Mouse (Mus musculus): ENCODE measurements at regions not wholly inside any gene's neighbourhood (a gene's known extent, or its start where the extent isn't known, plus 50 kb on each side); places are given as distances from the start of the nearest gene placed in this dataset.
A peak's percentile ranks its signal among the peaks of the same experiment; 100 is the strongest.

DNA sequence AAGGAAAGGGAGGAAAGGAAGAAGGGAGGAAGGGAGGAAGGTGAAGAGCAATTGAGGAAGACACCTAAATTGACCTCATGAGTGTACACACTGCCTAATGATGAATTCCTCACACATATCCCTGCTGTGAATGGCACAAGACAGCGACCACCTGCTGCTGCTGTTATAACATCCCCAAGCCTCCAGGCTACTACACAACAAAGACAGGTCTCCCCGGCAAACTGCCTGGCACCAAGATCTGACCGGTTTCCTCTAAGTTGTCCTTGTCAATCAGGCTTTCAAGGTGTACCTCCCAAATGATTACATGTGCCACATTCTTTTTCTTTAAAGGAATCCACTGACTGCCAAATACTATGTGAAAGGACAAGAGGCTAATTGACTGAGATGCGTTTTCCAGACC, 198.7 kb downstream of the Rybp start:
- Histone ChIP-seq H3K4me3 (no peak overlapping the region), H3K27ac (no peak overlapping the region)
- intact Hi-C loops (cut with DNase I), result no loop called here
- no peak for TF ChIP-seq CTCF (IDR thresholded peaks at IDR 0.05)
- no peak for DNase-seq (ENCODE audit: extremely low spot score in 1 of 2, low spot score in 2 of 2)

DNA sequence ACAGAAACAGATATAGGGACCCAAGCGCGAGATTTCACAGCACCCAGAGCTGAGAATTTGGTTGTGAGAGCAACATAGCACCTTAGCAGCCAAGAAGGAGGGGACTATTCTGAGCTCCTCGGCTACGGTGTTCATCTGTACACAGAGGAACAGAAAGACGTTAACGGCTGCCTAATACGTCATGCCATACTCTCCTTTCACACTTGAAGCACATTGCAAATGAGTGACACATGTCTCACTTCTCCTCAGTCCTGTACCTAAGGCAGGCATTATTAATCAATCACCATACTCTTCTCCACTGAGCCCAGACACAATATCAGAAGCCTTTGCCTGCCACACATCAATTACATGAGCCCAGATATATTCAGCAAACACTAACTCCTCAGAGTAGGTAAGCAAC, 200.5 kb downstream of the Rybp start:
- no peak overlapping the region for H3K27ac ChIP-seq
- TF ChIP-seq CTCF (IDR thresholded peaks at IDR 0.05), result no peak
- H3K4me3 ChIP-seq, result no peak overlapping the region
- intact Hi-C loops (cut with DNase I), result no loop called here
- DNase-seq (ENCODE audit: extremely low spot score in 1 of 2, low spot score in 2 of 2), result no peak

DNA sequence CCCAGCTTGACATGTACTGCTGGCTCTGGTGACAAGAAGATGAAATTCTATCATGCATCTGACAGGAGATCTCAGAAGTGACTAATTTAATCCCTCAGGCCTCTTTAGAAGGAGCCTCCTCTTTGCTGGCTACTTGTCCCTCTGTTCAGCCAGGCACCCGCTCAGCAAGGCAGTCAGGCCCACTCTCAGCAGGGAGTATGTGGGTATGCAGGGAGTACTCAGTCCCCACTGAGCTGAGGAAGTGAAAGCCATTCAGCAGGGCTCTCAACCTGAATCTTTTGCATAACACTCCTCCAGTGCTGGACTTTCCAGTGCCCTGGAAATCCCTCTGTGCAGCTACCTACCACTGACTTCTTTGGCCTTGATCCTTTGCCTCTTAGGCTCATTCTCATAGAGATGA, 201.3 kb downstream of the Rybp start:
- Histone ChIP-seq H3K27ac (no peak overlapping the region), H3K4me3 (no peak overlapping the region)
- DNase-seq (ENCODE audit: extremely low spot score in 1 of 2, low spot score in 2 of 2), result no peak
- TF ChIP-seq CTCF (IDR thresholded peaks at IDR 0.05), result no peak
- intact Hi-C loops (cut with DNase I), result no loop called here

DNA sequence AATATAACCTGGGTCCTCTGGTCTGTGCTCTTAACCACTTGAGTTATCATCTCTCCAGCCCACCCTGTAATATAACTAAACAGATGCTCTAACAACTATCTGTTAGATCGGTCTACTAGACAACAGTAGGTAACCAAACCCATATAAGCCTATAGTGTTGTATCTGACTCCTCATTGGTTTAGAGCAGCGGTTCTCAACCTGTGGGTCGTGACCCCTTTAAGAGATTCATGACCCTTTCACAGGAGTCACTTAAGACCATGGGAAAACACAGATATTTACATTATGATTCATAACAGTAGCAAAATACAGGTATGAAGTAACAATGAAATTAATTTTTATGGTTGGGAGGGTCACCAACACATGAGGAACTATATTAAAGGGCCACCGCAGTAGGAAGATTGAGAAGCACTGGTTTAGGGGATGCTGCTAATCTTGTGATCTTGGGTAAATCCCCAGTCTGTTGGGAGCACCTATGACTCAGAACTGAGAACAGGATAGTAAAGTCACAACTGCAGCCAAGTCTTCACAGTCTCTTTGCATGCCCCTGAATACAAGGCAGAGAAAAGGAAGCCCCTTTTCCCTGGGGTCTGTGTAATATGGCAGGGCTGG, 203.3 kb downstream of the Rybp start:
- Histone ChIP-seq H3K4me3 (no peak overlapping the region), H3K27ac (no peak overlapping the region)
- intact Hi-C loops (cut with DNase I), result no loop called here
- DNase-seq (ENCODE audit: extremely low spot score in 1 of 2, low spot score in 2 of 2), result no peak
- TF ChIP-seq CTCF (IDR thresholded peaks at IDR 0.05), result no peak

DNA sequence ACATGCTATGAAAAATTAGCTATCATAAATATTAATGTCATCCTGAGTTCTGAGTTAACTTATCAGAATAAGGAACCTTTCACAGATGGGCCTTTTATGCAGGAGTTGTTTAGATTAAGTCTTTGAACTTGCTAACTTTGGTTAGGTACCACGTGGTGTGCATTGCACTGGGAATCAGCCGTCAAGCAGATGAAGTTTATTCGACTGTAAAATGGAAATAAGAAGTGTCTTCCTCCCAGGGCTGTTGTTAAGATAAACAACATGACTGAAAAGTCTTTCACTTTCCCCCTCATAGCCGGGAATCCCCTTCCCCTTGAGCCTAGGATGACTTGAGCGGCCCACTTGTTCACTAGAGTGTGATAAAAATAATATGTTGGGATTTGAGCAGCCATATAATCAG, 204.2 kb downstream of the Rybp start:
- Histone ChIP-seq H3K27ac (no peak overlapping the region), H3K4me3 (no peak overlapping the region)
- intact Hi-C loops (cut with DNase I), result no loop called here
- no peak for DNase-seq (ENCODE audit: extremely low spot score in 1 of 2, low spot score in 2 of 2)
- no peak for TF ChIP-seq CTCF (IDR thresholded peaks at IDR 0.05)

DNA sequence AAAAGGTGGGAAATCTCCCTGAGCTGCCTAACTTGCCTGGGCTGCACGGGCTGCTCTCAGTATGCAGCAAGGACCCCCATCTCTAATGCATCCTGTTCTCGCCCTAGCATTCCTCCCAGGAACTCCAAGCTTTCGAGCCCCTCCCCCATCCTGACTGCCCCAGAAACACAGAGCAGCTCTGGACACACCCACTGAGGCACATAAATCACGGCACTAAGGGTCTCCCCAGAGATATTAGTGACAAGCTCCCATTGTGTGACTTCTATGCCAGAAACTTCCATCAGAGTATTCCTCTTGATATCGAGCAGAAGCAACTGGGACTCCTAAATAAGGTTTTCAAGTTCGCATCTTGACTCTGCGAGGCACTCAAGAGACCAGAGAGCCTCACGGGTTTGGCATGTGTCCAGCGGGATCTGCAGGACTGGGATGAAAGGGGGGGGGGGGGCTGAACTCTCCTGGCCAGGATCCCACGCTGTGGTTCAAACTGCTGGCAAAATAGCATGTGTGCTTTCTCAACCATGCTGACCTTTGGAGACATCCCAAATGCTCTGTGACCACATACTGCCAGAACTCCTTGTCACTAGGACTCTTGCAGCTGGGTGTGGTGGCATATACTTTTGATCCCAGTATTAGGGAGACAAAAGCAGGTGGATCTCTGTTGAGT, 212.5 kb downstream of the Rybp start:
- DNase-seq (ENCODE audit: extremely low spot score in 1 of 2, low spot score in 2 of 2), result no peak
- no peak overlapping the region for H3K27ac ChIP-seq
- intact Hi-C loops (cut with DNase I), result no loop called here
- H3K4me3 ChIP-seq, result no peak overlapping the region
- TF ChIP-seq CTCF (IDR thresholded peaks at IDR 0.05), result no peak

DNA sequence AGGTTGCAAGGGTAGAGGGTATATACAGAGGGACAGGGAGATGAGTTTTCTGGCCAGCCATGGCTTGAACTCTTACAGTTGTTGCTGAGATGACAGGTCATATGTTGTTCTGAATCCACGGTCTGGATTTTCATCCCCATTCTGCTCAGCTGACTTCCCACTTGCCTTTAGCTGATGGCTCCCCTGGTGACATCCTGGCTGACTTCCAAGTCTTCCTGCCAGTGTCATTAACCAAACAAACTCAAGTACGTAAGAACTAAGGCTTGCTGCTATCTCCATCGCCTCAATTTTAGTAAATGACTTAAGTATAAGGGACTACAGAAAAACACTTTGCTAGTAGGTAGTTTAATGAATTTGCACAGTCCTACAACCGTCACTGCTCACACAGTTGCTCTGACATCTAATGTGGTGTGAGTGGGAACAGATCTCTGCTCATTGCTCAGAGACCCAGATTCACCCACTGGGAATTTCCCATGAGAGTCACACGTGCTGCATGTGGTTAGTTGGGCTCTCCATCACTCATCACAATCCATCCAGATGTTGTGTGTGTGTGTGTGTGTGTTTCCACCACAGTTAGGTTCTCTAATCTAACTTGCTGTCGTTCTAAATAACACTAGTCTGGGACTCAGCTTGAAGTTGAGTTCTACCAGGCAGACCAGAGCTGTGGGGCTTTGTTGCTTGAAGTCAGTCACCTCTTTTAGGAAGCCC, 214.9 kb downstream of the Rybp start:
- Histone ChIP-seq H3K4me3 (no peak overlapping the region), H3K27ac (no peak overlapping the region)
- intact Hi-C loops (cut with DNase I), result no loop called here
- TF ChIP-seq CTCF (IDR thresholded peaks at IDR 0.05), result no peak
- DNase-seq (ENCODE audit: extremely low spot score in 1 of 2, low spot score in 2 of 2), result no peak

DNA sequence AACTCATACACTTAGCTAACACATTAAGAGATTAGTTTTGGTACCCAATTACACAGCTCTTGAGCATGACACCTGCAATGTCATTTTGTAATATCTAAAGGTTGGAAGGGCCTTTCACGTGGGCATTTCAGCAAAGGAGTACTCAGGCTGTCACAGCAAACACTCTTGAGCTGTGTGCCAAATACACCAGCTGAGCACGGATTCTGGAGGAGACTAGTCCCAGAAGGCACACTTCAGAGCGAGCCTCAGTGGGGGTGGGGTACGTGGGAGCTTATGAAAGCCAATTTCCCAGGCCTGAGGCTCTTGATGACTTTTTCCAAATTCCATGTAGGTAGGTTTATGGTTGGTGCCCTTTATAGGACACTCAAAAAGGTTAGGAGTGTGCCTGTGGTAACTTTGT, 218.1 kb downstream of the Rybp start:
- TF ChIP-seq CTCF (IDR thresholded peaks at IDR 0.05), result no peak
- H3K27ac ChIP-seq, result no peak overlapping the region
- intact Hi-C loops (cut with DNase I), result no loop called here
- DNase-seq (ENCODE audit: extremely low spot score in 1 of 2, low spot score in 2 of 2), result no peak
- no peak overlapping the region for H3K4me3 ChIP-seq

DNA sequence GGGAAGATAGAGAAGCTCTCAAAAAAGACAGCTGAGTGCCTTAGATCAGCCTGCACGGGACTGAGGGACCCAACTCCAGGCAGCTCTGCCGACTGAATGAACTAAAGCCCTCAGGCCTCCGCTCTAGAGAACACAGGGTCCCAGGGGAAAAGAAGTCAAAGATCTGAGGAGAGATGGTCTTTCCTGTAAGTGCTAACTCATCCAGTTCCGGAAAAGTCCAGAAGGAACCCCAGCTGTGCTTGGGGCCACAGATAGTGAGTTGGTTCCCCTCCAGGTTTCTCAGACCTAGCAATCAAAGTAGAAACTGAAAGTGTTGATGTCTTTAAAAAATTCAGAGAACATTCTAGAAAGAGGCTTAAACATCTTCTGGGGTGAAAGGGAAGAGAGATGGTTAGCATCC, 220.0 kb downstream of the Rybp start:
- no peak for TF ChIP-seq CTCF (IDR thresholded peaks at IDR 0.05)
- no peak for DNase-seq (ENCODE audit: extremely low spot score in 1 of 2, low spot score in 2 of 2)
- H3K27ac ChIP-seq, result no peak overlapping the region
- intact Hi-C loops (cut with DNase I), result no loop called here
- H3K4me3 ChIP-seq, result no peak overlapping the region

DNA sequence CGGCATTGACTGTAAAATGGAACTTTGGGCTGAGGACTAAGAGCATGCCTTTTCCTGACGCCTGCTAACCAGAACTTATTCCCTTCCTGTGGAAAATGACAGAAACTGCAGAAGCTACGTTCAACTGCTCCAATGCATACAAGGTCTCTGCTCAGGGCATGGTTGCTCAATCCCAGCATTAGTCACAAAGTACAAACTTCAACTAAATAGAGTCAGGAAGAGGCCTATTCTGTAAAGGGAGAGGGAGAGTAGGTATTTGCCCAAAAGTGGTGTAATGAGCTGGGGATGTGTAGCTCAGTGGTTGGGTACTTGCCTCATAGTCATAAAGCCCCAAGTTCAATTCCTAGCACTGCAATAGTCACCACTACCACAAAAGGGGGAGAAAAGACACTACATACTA, 221.7 kb downstream of the Rybp start:
- no peak overlapping the region for H3K4me3 ChIP-seq
- no peak for TF ChIP-seq CTCF (IDR thresholded peaks at IDR 0.05)
- DNase-seq (ENCODE audit: extremely low spot score in 1 of 2, low spot score in 2 of 2), result no peak
- intact Hi-C loops (cut with DNase I), result no loop called here
- H3K27ac ChIP-seq, result no peak overlapping the region

DNA sequence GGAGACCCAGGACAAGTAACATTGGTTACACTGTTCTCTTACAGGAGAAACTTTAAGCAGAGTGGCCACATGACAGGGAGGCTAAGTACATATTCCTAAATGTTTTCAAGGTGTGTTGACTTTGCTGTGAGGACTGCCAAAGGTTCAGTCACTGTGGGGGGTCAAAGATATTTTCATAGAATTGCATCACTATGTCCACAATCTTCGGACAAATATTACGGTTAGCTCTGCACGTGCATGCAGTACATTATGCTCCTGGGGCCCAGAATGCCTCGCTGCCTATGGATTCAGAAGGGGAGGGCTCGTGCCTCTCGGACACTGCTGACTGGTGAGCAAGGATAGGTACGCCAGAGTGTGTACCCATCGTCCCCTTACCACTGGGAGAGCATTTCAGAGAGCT, 224.3 kb downstream of the Rybp start:
- H3K4me3 ChIP-seq, result no peak overlapping the region
- no peak for DNase-seq (ENCODE audit: extremely low spot score in 1 of 2, low spot score in 2 of 2)
- intact Hi-C loops (cut with DNase I), result no loop called here
- TF ChIP-seq CTCF (IDR thresholded peaks at IDR 0.05), result no peak
- no peak overlapping the region for H3K27ac ChIP-seq

DNA sequence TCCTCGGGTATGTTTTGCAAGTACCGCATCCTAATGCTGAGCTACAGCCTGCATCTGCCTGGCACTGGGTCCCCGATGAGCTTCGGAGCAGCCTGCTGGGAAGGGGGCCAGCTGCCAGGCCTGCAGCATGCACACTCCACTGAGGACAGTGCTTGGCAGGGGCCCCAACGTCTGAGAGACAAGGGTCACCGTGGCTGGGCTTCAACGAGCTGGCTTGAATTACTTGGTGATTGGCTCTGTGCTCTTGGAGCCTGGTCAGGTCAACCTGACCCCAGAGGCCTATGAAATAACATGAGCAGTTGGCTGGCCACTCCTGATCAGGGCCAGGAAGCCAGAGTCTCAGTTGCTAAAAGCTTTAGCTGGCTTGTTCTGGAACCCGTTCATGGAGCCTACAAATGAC, 227.5 kb downstream of the Rybp start:
- TF ChIP-seq CTCF (IDR thresholded peaks at IDR 0.05), result no peak
- intact Hi-C loops (cut with DNase I), result no loop called here
- Histone ChIP-seq H3K27ac (no peak overlapping the region), H3K4me3 (no peak overlapping the region)
- peak; percentile 29 to 65 for DNase-seq (ENCODE audit: extremely low spot score in 1 of 2, low spot score in 2 of 2)

DNA sequence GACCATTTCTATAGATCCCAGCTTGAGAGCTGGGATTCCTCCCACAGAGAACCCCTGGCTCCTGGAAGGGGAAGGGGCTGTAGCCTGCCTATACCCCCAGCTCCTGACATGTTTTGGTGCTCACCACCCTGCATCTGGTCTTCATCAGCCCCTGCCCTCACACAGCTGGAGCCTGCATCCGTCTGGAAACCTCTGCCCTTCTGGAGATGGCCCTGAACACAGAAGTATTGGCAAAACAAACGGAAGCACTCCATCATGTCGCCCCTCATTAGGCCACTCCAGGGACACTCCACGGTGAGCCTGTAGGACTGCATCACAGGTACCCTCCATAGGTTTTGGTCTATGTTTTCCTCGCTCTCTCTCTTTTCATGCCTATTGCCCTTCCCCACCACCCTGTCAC, 231.3 kb downstream of the Rybp start:
- DNase-seq (ENCODE audit: extremely low spot score in 1 of 2, low spot score in 2 of 2), result no peak
- TF ChIP-seq CTCF (IDR thresholded peaks at IDR 0.05), result no peak
- intact Hi-C loops (cut with DNase I), result no loop called here
- H3K4me3 ChIP-seq, result no peak overlapping the region
- H3K27ac ChIP-seq, result no peak overlapping the region

All from left cerebral cortex, adult 2 months (tissue).